Mouse (Mus musculus): Measurements from ENCODE around the gene Msgn1.

DNA sequence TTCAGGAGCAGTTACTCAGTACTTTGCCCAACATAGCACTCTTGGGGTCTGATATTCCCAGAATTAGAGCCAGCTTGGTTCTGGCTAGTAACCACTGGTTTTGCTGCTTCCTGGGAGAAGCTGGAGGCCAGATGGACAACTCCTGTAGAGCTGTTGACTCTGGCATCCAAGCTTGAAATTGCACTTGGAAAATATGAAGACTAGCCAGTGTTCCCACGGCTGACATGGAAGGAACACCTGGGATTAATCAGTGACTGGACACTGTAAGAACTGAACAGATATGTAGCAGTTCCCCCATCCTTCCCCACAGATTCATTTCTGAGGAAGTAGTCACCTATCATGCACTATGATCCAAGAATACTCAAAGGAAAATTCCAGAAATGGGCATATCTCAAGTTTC, 4.1 kb upstream of the Msgn1 start:
- no peak for TF ChIP-seq POLR2A (IDR thresholded peaks at IDR 0.05; ENCODE audit: insufficient read length, low read depth)
- TF ChIP-seq E2F4 (IDR thresholded peaks at IDR 0.05; ENCODE audit: insufficient read depth): no peak
- no peak for TF ChIP-seq POLR2AphosphoS2 (IDR thresholded peaks at IDR 0.05; ENCODE audit: insufficient read length, low read depth)
- TF ChIP-seq MYOD1 (IDR thresholded peaks at IDR 0.05; ENCODE audit: control insufficient read depth in 1 of 3, insufficient read length in 2 of 3, low read depth in 2 of 3): no peak
- no peak for TF ChIP-seq CEBPB (IDR thresholded peaks at IDR 0.05; ENCODE audit: insufficient read depth, poor library complexity, severe bottlenecking)
- TF ChIP-seq USF1 (IDR thresholded peaks at IDR 0.05; ENCODE audit: low read depth): no peak
- TF ChIP-seq TCF3 (IDR thresholded peaks at IDR 0.05; ENCODE audit: insufficient read length, low read depth): no peak
- no peak for TF ChIP-seq MYOG (IDR thresholded peaks at IDR 0.05; ENCODE audit: control insufficient read depth in 1 of 3, insufficient read depth in 1 of 3, insufficient read length in 2 of 3, low read depth in 2 of 3)
- no peak for TF ChIP-seq MAX (IDR thresholded peaks at IDR 0.05; ENCODE audit: low read depth)

Data from myocyte (in vitro differentiated cells).